Mouse (Mus musculus) intestine, embryonic 14.5 days (tissue): ENCODE results near the gene Gpn2. TPM values are rescaled to one million over a fixed set of nuclear protein-coding genes. Genes with fewer than 3 reads are reported as not detected.

Experiments
- ATAC-seq: fragments of 200-750 bp; cut with Nextera tagmentation; replicated peaks from 2 replicates; pipeline ENCODE4 v1.8.0; 2017; ENCODE audit warnings: low read depth, moderate number of reproducible peaks, moderate TSS enrichment, moderate library complexity; ENCODE audit not compliant: low FRiP score, low TSS enrichment
- DNase-seq: peaks from one replicate; pipeline ENCODE4 v3.0.0-alpha.2; 2018; ENCODE audit warnings: low spot score
- H3K27ac ChIP-seq: fragments of 300-500 bp; sonication (generic); 2 replicates; pipeline ENCODE4 v1.5.1; 2014; ENCODE audit warnings: low read depth, mild to moderate bottlenecking, control low read depth
- H3K27me3 ChIP-seq: fragments of 300-500 bp; sonication (generic); replicated peaks from 2 replicates; pipeline ENCODE4 v1.6.1; 2014; ENCODE audit warnings: low read length, control low read depth; ENCODE audit not compliant: control insufficient read depth, insufficient read depth
- H3K36me3 ChIP-seq: fragments of 300-500 bp; sonication (generic); 2 replicates; pipeline ENCODE4 v1.6.1; 2014; ENCODE audit warnings: low read length, control low read depth; ENCODE audit not compliant: control insufficient read depth, insufficient read depth
- H3K4me1 ChIP-seq: fragments of 300-500 bp; sonication (generic); replicated peaks from 2 replicates; pipeline ENCODE4 v1.6.1; 2014; ENCODE audit warnings: low read length, control low read depth, mixed read lengths; ENCODE audit not compliant: control insufficient read depth, insufficient read depth
- H3K4me2 ChIP-seq: fragments of 300-500 bp; sonication (generic); 2 replicates; pipeline ENCODE4 v1.6.1; 2014; ENCODE audit warnings: low read length
- H3K4me3 ChIP-seq: fragments of 300-500 bp; sonication (generic); 2 replicates; pipeline ENCODE4 v1.5.1; 2014; ENCODE audit warnings: low read depth, low read length, control low read depth, mixed read lengths
- H3K9ac ChIP-seq: fragments of 300-500 bp; sonication (generic); 2 replicates; pipeline ENCODE4 v1.6.1; 2014; ENCODE audit warnings: mild to moderate bottlenecking, low read length
- H3K9me3 ChIP-seq: fragments of 300-500 bp; sonication (generic); 2 replicates; pipeline ENCODE4 v1.6.1; 2016; ENCODE audit warnings: low read length, control low read depth; ENCODE audit not compliant: control insufficient read depth
- WGBS: fragments of 180-500 bp; shearing (Covaris S2); extraction: QIAGEN DNeasy Blood & Tissue Kit; methylation state at CpG from one replicate; pipeline ENCODE4 v1.1.7; 2014; 5-methylcytosine and 5-hydroxymethylcytosine counted together
- polyA plus RNA-seq: library from polyadenylated mRNA; unstranded; fragments of >200 nt; fragmentation: Nextera tagmentation; extraction: Ambion mirVana; gene quantifications from 2 replicates; pipeline ENCODE4 v1.2.1, GENCODE M21; 2014

Gpn2 gene
- polyA plus RNA-seq, 1 experiment from 2014 or later = 19.8 TPM

GRCm38 (mm10) chr4:133557041-133557717, 27.0 kb upstream of the Gpn2 start:
- ATAC-seq = peak; percentile 18; the same call in 1 of the 2 replicates
- Histone ChIP-seq H3K4me2 (no peak overlapping the region), H3K4me1 (no peaks in the 10 kb centered on the region), H3K27ac (no peak overlapping the region), H3K36me3 (no peaks in the 10 kb centered on the region), H3K4me3 (no peak overlapping the region), H3K9me3 (no peaks in the 10 kb centered on the region), H3K27me3 (no peaks in the 10 kb centered on the region), H3K9ac (no peak overlapping the region)
- 28% methylated on average over 10 of the region's 10 CpGs for WGBS
- no peak for DNase-seq

GRCm38 (mm10) chr4:133559846-133560245, 24.3 kb upstream of the Gpn2 start:
- Histone ChIP-seq H3K9me3 (no peaks in the 10 kb centered on the region), H3K27ac (no peak overlapping the region), H3K4me1 (no peaks in the 10 kb centered on the region), H3K27me3 (no peaks in the 10 kb centered on the region), H3K4me2 (no peak overlapping the region), H3K9ac (no peak overlapping the region), H3K4me3 (no peak overlapping the region), H3K36me3 (no peaks in the 10 kb centered on the region)
- 66% methylated on average over 4 of the region's 4 CpGs for WGBS
- no peak for DNase-seq
- ATAC-seq = no peak

GRCm38 (mm10) chr4:133561622-133562021, 22.5 kb upstream of the Gpn2 start:
- H3K4me2 ChIP-seq = no peak overlapping the region
- DNase-seq (no peak), ATAC-seq (no peak)
- H3K27ac ChIP-seq = no peak overlapping the region
- no peak overlapping the region for H3K4me3 ChIP-seq
- no peaks in the 10 kb centered on the region for H3K27me3 ChIP-seq
- no peaks in the 10 kb centered on the region for H3K36me3 ChIP-seq
- H3K9me3 ChIP-seq = no peaks in the 10 kb centered on the region
- no peak overlapping the region for H3K9ac ChIP-seq
- H3K4me1 ChIP-seq = no peaks in the 10 kb centered on the region
- 54% methylated on average over 4 of the region's 4 CpGs for WGBS

GRCm38 (mm10) chr4:133563123-133563571, 21.0 kb upstream of the Gpn2 start:
- Histone ChIP-seq H3K27ac (no peak overlapping the region), H3K4me3 (no peak overlapping the region), H3K9me3 (no peaks in the 10 kb centered on the region), H3K4me2 (no peak overlapping the region), H3K36me3 (no peaks in the 10 kb centered on the region), H3K4me1 (no peaks in the 10 kb centered on the region), H3K27me3 (no peaks in the 10 kb centered on the region), H3K9ac (no peak overlapping the region)
- DNase-seq (no peak), ATAC-seq (no peak)
- WGBS = 80% methylated on average over 11 of the region's 11 CpGs

- Histone ChIP-seq H3K9me3 (0 out of 2 replicates have a peak, but pooled peaks cover 3% of the 10 kb centered on the region), H3K4me2 (no peak overlapping the region), H3K4me3 (no peak overlapping the region), H3K36me3 (no peaks in the 10 kb centered on the region), H3K4me1 (no peaks in the 10 kb centered on the region), H3K9ac (no peak overlapping the region), H3K27ac (no peak overlapping the region), H3K27me3 (no peaks in the 10 kb centered on the region)
- ATAC-seq = no peak
- 27% methylated on average over 8 of the region's 8 CpGs for WGBS
- DNase-seq = no peak
Observed at GRCm38 (mm10) chr4:133567251-133567650, 16.9 kb upstream of the Gpn2 start.

- 72% methylated on average over 10 of the region's 10 CpGs for WGBS
- no peaks in the 10 kb centered on the region; the same call in 1 of the 2 replicates for H3K4me1 ChIP-seq
- DNase-seq (no peak), ATAC-seq (no peak)
- peak overlapping the region; percentile 1; the same call in 1 of the 2 replicates for H3K4me2 ChIP-seq
- H3K4me3 ChIP-seq = no peak overlapping the region
- no peak overlapping the region for H3K9ac ChIP-seq
- H3K9me3 ChIP-seq = 0 out of 2 replicates have a peak, but pooled peaks cover 3% of the 10 kb centered on the region
- H3K27me3 ChIP-seq = no peaks in the 10 kb centered on the region
- H3K36me3 ChIP-seq = no peaks in the 10 kb centered on the region
- no peak overlapping the region for H3K27ac ChIP-seq
Observed at GRCm38 (mm10) chr4:133569291-133570065, 14.7 kb upstream of the Gpn2 start.

GRCm38 (mm10) chr4:133570066-133570466, 14.1 kb upstream of the Gpn2 start:
- Histone ChIP-seq H3K9me3 (0 out of 2 replicates have a peak, but pooled peaks cover 3% of the 10 kb centered on the region), H3K36me3 (no peaks in the 10 kb centered on the region), H3K4me1 (peaks cover under 1% of the 10 kb centered on the region), H3K9ac (no peak overlapping the region), H3K4me3 (no peak overlapping the region), H3K27me3 (no peaks in the 10 kb centered on the region), H3K27ac (no peak overlapping the region), H3K4me2 (peak overlapping the region; percentile 1; the same call in 1 of the 2 replicates)
- WGBS = 51% methylated on average over 10 of the region's 10 CpGs
- DNase-seq (peak; percentile 56), ATAC-seq (no peak)

- Histone ChIP-seq H3K9me3 (0 out of 2 replicates have a peak, but pooled peaks cover 3% of the 10 kb centered on the region), H3K4me3 (peak within 1 kb of the TSS; percentile 89), H3K9ac (peak within 1 kb of the TSS; percentile 92), H3K27me3 (no peaks in the 10 kb centered on the region), H3K4me1 (peaks cover 8% of the 10 kb centered on the region), H3K4me2 (peak within 1 kb of the TSS; percentile 97), H3K27ac (peak within 1 kb of the TSS; percentile 80), H3K36me3 (peaks cover 15% of the 10 kb centered on the region)
- peak; percentile 95 for DNase-seq
- WGBS = 7% methylated on average over 44 of the region's 44 CpGs
- ATAC-seq = peak; percentile 92
Observed at GRCm38 (mm10) chr4:133574070-133574842, 9.9 kb upstream of the Gpn2 start, which contains the start of gene Gpatch3. Gene Gpatch3 (plus strand): TSS chr4:133574745.
